Mouse (Mus musculus): ENCODE measurements around the gene Tac2. TPM values are rescaled to one million over a fixed set of nuclear protein-coding genes. Genes with fewer than 3 reads are reported as not detected.

Tac2 gene
- polyA plus RNA-seq (2015; fragmentation: Nextera tagmentation; extraction: Ambion mirVana), result 1.0 TPM in 1 of 2 replicates, not detected in the other

DNA sequence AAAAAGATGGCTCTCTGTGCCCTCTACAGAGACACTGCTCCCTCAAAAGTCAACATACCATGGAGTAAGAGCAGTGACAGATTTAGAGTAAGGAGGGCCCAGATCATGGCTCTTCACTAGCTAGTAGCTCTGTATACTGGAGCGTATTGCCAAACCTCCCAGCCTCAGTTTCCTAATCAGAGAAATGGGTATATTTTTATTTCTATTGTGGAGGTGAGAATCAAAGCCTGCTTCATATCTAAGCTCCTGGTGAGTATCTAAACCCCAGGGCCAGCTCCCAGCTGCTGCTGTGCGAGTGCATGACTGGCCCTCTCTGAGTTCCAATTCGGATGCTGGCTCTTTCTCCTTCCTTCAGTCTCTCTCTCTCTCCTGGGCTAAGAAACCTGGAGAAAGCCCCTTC, at the start of gene Tac2:
TSS of gene Tac2 (plus strand) at position 301 of the 400 bp plus-strand sequence.

DNA sequence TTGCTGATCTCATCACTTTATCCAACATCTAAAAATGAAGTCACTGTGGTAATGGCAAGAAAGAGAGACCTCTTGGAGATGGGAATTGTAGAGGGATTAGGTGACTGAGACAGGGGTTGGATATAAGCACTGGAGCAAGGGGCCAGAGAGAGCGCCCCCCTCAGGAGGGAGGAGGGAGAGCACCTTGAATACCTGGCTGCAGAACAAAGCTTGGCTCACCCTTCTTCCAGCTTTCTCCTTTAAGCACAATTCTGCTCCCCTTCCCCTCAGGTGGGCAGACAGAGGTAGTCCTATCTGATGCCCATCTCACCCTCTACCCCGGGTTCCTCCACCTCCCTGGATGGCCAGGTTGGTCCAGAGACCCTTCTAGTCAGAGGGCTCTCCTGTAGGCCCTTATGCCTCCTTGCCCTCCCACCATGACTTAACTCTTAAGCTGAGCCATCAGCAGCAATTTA, 19.5 kb upstream of the Tac2 start, which contains the start of gene Myo1a:
TSS of gene Myo1a (plus strand) at position 405 of the 455 bp plus-strand sequence.

DNA sequence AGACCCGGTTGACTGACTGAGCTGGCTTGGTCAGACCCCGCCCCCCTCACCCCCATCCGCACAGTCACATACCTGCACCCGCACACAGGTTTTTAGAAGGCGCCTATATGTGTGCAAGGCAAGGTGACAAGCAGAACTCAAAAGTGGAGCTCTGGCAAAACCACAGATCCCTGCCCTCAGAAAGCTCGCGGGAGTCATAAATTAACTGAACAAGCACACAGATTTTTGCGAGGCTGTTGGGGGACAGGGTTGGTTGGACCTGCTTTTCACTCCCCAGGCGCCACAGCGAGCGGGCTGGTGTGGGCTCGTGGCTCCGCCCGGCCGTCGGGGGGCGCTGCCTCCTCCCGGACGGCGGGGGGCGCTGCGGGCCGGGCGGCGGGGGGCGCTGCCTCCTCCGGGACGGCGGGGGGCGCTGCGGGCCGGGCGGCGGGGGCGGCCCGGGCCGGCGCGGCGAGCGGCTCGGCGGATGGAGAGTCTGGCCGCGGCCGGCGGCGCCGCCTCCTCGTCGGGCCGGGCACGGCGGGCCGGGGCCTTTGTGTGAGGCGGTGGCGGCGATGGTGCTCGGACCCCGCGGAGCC, 14.9 kb downstream of the Tac2 start, which contains the start of gene Zbtb39:
TSS of gene Zbtb39 (plus strand) at position 456 of the 578 bp plus-strand sequence.

DNA sequence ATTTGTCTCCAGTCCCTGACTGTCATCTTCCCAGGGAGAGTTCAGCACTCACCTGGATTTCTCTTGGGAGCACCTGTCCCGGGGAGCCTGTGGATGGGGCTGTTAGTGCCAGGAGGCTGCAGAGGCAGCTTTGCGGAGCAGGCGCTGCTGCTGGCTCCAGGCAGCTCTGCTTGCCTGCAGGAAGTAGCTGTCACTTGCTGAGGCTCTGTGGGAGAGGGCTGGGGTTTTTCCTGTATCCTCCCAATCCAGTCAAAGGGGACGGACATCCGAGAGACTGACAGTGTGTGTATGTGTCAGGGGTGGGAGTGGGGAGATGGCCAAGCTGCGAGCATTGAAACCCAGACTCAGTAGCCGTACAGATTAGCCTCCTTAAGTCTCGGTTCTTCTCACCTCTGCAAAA, 27.3 kb downstream of the Tac2 start, which contains the start of gene Gpr182:
TSS of gene Gpr182 (minus strand) at position 185 of the 400 bp plus-strand sequence.

DNA sequence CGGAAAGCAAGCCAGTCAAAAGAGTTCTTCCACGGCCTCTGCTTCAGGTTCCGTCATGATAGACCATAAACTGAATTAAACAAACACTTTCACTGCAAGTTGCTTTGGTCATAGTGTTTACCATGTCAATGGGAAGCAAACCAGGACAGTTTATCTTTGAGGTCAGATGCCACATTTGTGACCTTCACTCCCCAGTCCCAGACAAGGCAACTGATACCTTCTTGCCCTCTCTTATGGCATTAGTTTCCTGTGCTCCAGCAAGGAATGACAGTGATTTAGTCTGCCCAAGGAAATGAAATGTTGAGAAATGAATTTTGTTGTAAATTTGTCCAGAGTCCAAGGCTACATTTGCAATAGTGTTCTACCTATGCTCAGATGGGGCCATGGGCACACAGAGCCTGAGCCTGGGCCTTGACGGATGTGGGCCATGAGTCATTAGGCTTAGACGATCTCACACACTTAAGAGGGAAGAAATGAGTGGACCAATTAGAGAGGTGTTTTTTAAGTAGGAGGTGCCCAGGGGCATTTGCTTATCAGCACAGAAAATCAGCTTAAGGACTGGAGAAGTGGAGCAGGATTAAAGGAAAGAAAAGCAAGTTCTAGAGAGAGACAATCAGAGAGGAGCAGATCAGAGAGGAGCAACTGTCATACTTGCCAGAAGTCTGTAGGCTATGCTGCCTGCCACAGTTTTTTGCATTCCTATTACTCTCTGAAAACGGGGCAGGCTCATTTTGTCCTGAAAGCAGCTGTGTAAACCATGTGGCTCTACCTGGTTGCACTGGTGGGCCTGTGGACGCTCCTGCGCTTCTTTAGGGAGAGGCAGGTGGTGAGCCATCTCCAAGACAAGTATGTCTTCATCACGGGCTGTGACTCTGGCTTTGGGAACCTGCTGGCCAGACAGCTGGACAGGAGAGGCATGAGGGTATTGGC, 35.2 kb downstream of the Tac2 start, which contains the start of the genes Rdh1 and Rdh16f1:
TSS of gene Rdh1 (plus strand) at position 541 of the 930 bp plus-strand sequence.
TSS of gene Rdh16f1 (plus strand) at position 607 of the 930 bp plus-strand sequence.

DNA sequence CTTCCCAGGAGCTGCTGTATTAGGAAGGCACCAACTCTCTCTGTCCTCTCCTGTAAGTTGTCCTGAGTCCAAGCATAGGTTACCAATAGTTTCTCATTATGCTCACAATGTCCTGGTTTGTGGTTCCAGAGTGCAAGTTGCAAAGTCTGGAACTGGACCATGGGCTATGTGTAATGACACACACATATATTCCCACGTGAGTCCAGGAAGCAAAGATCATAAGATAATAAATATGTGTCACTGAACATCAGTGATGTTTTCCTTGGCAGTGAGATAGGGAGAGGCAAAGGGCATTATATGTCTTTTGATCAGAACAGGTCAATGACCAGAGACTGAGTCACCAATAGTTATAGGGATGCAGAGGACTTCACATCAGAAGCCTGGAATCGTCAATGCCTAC, 51.7 kb downstream of the Tac2 start, which contains the start of gene Rdh9:
TSS of gene Rdh9 (plus strand) at position 376 of the 400 bp plus-strand sequence.

Other genes with a start within 250 kb of the Tac2 start
- 0.98 and 2.2 TPM in 2 replicates for gene Stac3, start 222.8 kb upstream of the Tac2 start, polyA plus RNA-seq (2015; fragmentation: Nextera tagmentation; extraction: Ambion mirVana)
- 69.0 and 99.4 TPM in 2 replicates for gene Ndufa4l2, start 209.5 kb upstream of the Tac2 start, polyA plus RNA-seq (2015; fragmentation: Nextera tagmentation; extraction: Ambion mirVana)
- gene Shmt2, start 202.0 kb upstream of the Tac2 start, polyA plus RNA-seq (2015; fragmentation: Nextera tagmentation; extraction: Ambion mirVana), result 42.0 and 63.0 TPM in 2 replicates
- 20.2 and 25.1 TPM in 2 replicates for gene Nxph4, start 189.9 kb upstream of the Tac2 start, polyA plus RNA-seq (2015; fragmentation: Nextera tagmentation; extraction: Ambion mirVana)
- 68.4 and 73.1 TPM in 2 replicates for gene Lrp1, start 103.3 kb upstream of the Tac2 start, polyA plus RNA-seq (2015; fragmentation: Nextera tagmentation; extraction: Ambion mirVana)
- 26.3 and 39.0 TPM in 2 replicates for gene Stat6, start 81.5 kb upstream of the Tac2 start, polyA plus RNA-seq (2015; fragmentation: Nextera tagmentation; extraction: Ambion mirVana)
- gene Nemp1, start 57.6 kb upstream of the Tac2 start, polyA plus RNA-seq (2015; fragmentation: Nextera tagmentation; extraction: Ambion mirVana), result 9.6 and 12.5 TPM in 2 replicates
- 14.2 and 23.9 TPM in 2 replicates for gene Nab2, start 55.9 kb upstream of the Tac2 start, polyA plus RNA-seq (2015; fragmentation: Nextera tagmentation; extraction: Ambion mirVana)
- gene Myo1a, start 19.3 kb upstream of the Tac2 start, polyA plus RNA-seq (2015; fragmentation: Nextera tagmentation; extraction: Ambion mirVana), result 0.35 and 2.0 TPM in 2 replicates
- gene Zbtb39, start 15.1 kb downstream of the Tac2 start, polyA plus RNA-seq (2015; fragmentation: Nextera tagmentation; extraction: Ambion mirVana), result 1.3 and 2.3 TPM in 2 replicates
- 4.9 and 10.0 TPM in 2 replicates for gene Gpr182, start 27.3 kb downstream of the Tac2 start, polyA plus RNA-seq (2015; fragmentation: Nextera tagmentation; extraction: Ambion mirVana)
- gene Rdh1, start 35.2 kb downstream of the Tac2 start, polyA plus RNA-seq (2015; fragmentation: Nextera tagmentation; extraction: Ambion mirVana), result 0.38 and 1.0 TPM in 2 replicates
- 1.1 and 3.6 TPM in 2 replicates for gene Rdh16f1, start 35.3 kb downstream of the Tac2 start, polyA plus RNA-seq (2015; fragmentation: Nextera tagmentation; extraction: Ambion mirVana)
- gene Rdh9, start 51.9 kb downstream of the Tac2 start, polyA plus RNA-seq (2015; fragmentation: Nextera tagmentation; extraction: Ambion mirVana), result 0.17 and 0.30 TPM in 2 replicates
- 0.08 TPM in 1 of 2 replicates, not detected in the other for gene Rdh16, start 76.7 kb downstream of the Tac2 start, polyA plus RNA-seq (2015; fragmentation: Nextera tagmentation; extraction: Ambion mirVana)
- not detected in 2 replicates for gene Rdh19, start 125.5 kb downstream of the Tac2 start, polyA plus RNA-seq (2015; fragmentation: Nextera tagmentation; extraction: Ambion mirVana)
- 0.09 and 0.11 TPM in 2 replicates for gene Rdh16f2, start 142.0 kb downstream of the Tac2 start, polyA plus RNA-seq (2015; fragmentation: Nextera tagmentation; extraction: Ambion mirVana)
- gene Rdh7, start 164.3 kb downstream of the Tac2 start, polyA plus RNA-seq (2015; fragmentation: Nextera tagmentation; extraction: Ambion mirVana), result 6.3 and 7.9 TPM in 2 replicates
- gene Sdr9c7, start 174.0 kb downstream of the Tac2 start, polyA plus RNA-seq (2015; fragmentation: Nextera tagmentation; extraction: Ambion mirVana), result 0.06 and 0.44 TPM in 2 replicates

Data from adrenal gland, postnatal 0 days (tissue).